Mouse (Mus musculus): Measurements from ENCODE around the gene 2900026A02Rik.

DNA sequence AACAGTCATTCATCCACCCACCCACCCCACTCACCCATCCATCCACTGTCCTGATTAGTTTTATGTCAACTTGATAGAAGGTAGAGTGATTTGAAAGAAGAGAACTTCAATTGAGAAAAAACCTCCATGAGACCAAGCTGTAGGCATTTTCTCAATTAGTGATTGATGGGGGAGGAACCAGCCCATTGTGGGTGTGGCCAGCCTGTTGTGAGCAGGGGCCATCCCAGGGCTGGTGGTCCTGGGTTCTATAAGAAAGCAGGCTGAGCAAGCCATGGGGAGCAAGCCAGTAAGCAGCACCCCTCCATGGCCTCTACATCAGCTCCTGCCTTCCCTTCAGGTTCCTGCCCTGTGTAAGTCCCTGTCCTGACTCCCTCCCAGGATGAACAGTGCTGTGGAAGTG lies 151.0 kb downstream of the 2900026A02Rik start, which contains the start of gene Crybb2:
- no peak for TF ChIP-seq CTCF (IDR thresholded peaks at IDR 0.05; ENCODE audit: low read depth)
- TF ChIP-seq EP300 (IDR thresholded peaks at IDR 0.05; ENCODE audit: low read depth) = no peak
